ENCODE assay signal across 12 mouse cellular contexts in genomic region chr1:92769696-92770095, GRCm38 (mm10).
DNase-seq lines count a peak whose midpoint lies in the region; ATAC-seq and TF ChIP-seq lines count a peak whose summit lies in the region.
"Had no signal": no experiment of that assay in that cellular context is flagged by ENCODE, and none has a peak within 500 bp of the region (broad histone marks: within the 10 kb centered on the region; RNA-seq: fewer than 3 reads in every experiment).

No protein-coding gene starts in this region.

- ATAC-seq in midbrain, embryonic 11.5 days (ENCODE audit: low FRiP score): no peak
- no peak for ATAC-seq in midbrain, postnatal 0 days (ENCODE audit: low FRiP score)

- H3K4me2 ChIP-seq in midbrain, embryonic 11.5 days: no peak overlapping the region
- H3K4me2 ChIP-seq in midbrain, postnatal 0 days (ENCODE audit: low read depth, low read length, poor library complexity, severe bottlenecking): no peak overlapping the region
- H3K4me2 ChIP-seq: heart, embryonic 13.5 days; midbrain, embryonic 12.5 days had no signal

- no peak overlapping the region for H3K9ac ChIP-seq in midbrain, embryonic 11.5 days (ENCODE audit: low read length)
- H3K9ac ChIP-seq in midbrain, postnatal 0 days (replicated peaks; ENCODE audit: low read length, poor library complexity, severe bottlenecking): no peak overlapping the region
- H3K9ac ChIP-seq: heart, embryonic 13.5 days; midbrain, embryonic 12.5 days had no signal

- H3K4me3 ChIP-seq in midbrain, embryonic 10.5 days: no peak overlapping the region
- no peak overlapping the region for H3K4me3 ChIP-seq in midbrain, embryonic 11.5 days (ENCODE audit: low read depth, low read length)
- H3K4me3 ChIP-seq in embryonic fibroblast, embryonic 13.5 days (ENCODE audit: insufficient read depth, low read length): no peak overlapping the region
- no peak overlapping the region for H3K4me3 ChIP-seq in midbrain, postnatal 0 days (ENCODE audit: low read depth, low read length)
- H3K4me3 ChIP-seq: heart, embryonic 13.5 days; layer of hippocampus, adult 2 months; midbrain, embryonic 12.5 days had no signal

- peaks cover 54% of the 10 kb centered on the region for H3K4me1 ChIP-seq in midbrain, embryonic 10.5 days
- peaks cover 12% of the 10 kb centered on the region for H3K4me1 ChIP-seq in midbrain, embryonic 11.5 days (ENCODE audit: control insufficient read depth, insufficient read depth, low read length)
- H3K4me1 ChIP-seq in embryonic fibroblast, embryonic 13.5 days (ENCODE audit: control insufficient read depth, insufficient read depth, low read length): peaks cover 11% of the 10 kb centered on the region; the same call in 1 of the 2 replicates
- peaks cover 6% of the 10 kb centered on the region for H3K4me1 ChIP-seq in midbrain, postnatal 0 days (ENCODE audit: insufficient read depth, low read length)

- H3K27ac ChIP-seq in midbrain, embryonic 10.5 days (replicated peaks): peak overlapping the region; percentile 18
- no peak overlapping the region for H3K27ac ChIP-seq in midbrain, embryonic 11.5 days (ENCODE audit: low read depth, low read length)
- H3K27ac ChIP-seq in embryonic fibroblast, embryonic 13.5 days (ENCODE audit: insufficient read depth, low read length): peak overlapping the region; percentile 2; the same call in 1 of the 2 replicates
- no peak overlapping the region for H3K27ac ChIP-seq in midbrain, postnatal 0 days (ENCODE audit: low read depth, low read length)
- H3K27ac ChIP-seq: heart, embryonic 13.5 days; layer of hippocampus, adult 2 months; midbrain, embryonic 12.5 days had no signal

- TF ChIP-seq POLR2A in embryonic fibroblast, embryonic 13.5 days (IDR thresholded peaks at IDR 0.05; ENCODE audit: low read depth, low read length): no peak

- 75% methylated on average over 7 of the region's 7 CpGs for whole genome bisulfite sequencing in midbrain, embryonic 10.5 days
- 72% methylated on average over 7 of the region's 7 CpGs for WGBS in midbrain, embryonic 11.5 days
- 36% methylated on average over 7 of the region's 7 CpGs for WGBS in midbrain, postnatal 0 days

- H3K36me3 ChIP-seq in midbrain, embryonic 10.5 days: no peaks in the 10 kb centered on the region
- no peaks in the 10 kb centered on the region for H3K36me3 ChIP-seq in midbrain, embryonic 11.5 days (ENCODE audit: control insufficient read depth, insufficient read depth, low read length)
- no peaks in the 10 kb centered on the region for H3K36me3 ChIP-seq in midbrain, postnatal 0 days (ENCODE audit: insufficient read depth, low read length)
- H3K36me3 ChIP-seq: heart, embryonic 13.5 days; midbrain, embryonic 12.5 days had no signal

- DNase-seq in midbrain, embryonic 10.5 days (ENCODE audit: low spot score): no peak
- DNase-seq in midbrain, embryonic 11.5 days (ENCODE audit: low spot score, missing footprints): no peak
- DNase-seq in adrenal gland, postnatal 10 days: peak; percentile 61
- peak; percentile 69 for DNase-seq in midbrain, postnatal 0 days (ENCODE audit: low spot score)
- no peak for DNase-seq in kidney, adult 8-10 months
- no peak for DNase-seq in gastrocnemius, adult 18-20 months (ENCODE audit: low spot score)
- DNase-seq: cerebellum, adult 8-10 months; thymus, postnatal 36 days had no signal

- TF ChIP-seq CTCF in embryonic fibroblast, embryonic 13.5 days (IDR thresholded peaks at IDR 0.05; ENCODE audit: borderline replicate concordance, insufficient read depth, low read length): no peak
- TF ChIP-seq CTCF in midbrain, postnatal 0 days (IDR thresholded peaks at IDR 0.05): no peak

- no peaks in the 10 kb centered on the region for H3K27me3 ChIP-seq in midbrain, embryonic 10.5 days (ENCODE audit: low read depth, poor library complexity, severe bottlenecking)
- H3K27me3 ChIP-seq in midbrain, embryonic 11.5 days (ENCODE audit: control insufficient read depth, insufficient read depth, low read length): no peaks in the 10 kb centered on the region
- H3K27me3 ChIP-seq in midbrain, postnatal 0 days (ENCODE audit: insufficient read depth, low read length): no peaks in the 10 kb centered on the region

- no peaks in the 10 kb centered on the region for H3K9me3 ChIP-seq in midbrain, embryonic 10.5 days (replicated peaks)
- no peaks in the 10 kb centered on the region for H3K9me3 ChIP-seq in midbrain, embryonic 11.5 days (ENCODE audit: control insufficient read depth, low read length)
- no peaks in the 10 kb centered on the region for H3K9me3 ChIP-seq in midbrain, postnatal 0 days (ENCODE audit: low read length)
- H3K9me3 ChIP-seq: heart, embryonic 13.5 days; midbrain, embryonic 12.5 days had no signal

Comparison
In these comparisons a context has a peak if more than half of its experiments do, and no peak if none do; other contexts are left out.
1. DNase-seq: peak in adrenal gland, postnatal 10 days (single experiment) and midbrain, postnatal 0 days (single experiment); none in midbrain, embryonic 10.5 days (single experiment), midbrain, embryonic 11.5 days (single experiment), kidney, adult 8-10 months (0 of 2) and gastrocnemius, adult 18-20 months (single experiment).
2. H3K27ac ChIP-seq: peak in midbrain, embryonic 10.5 days (single experiment) and embryonic fibroblast, embryonic 13.5 days (single experiment); none in midbrain, embryonic 11.5 days (single experiment) and midbrain, postnatal 0 days (single experiment).